Mouse (Mus musculus) mouse trophoblast stem cell (cell line): Measurements from ENCODE around the gene Rwdd2a.

Experiments
- in situ Hi-C, 2 experiments: fragments of 300-500 bp; cut with MseI, MboI; formaldehyde crosslinking; loops; 2 replicates in 1 of 2; 3 replicates in 1 of 2; pipeline ENCODE4 v1.15.1; 2025

The Rwdd2a gene

GRCm38 (mm10) chr9:86571540-86572135, at the start of gene Rwdd2a, which contains the start of gene Pgm3:
TSS of gene Rwdd2a (plus strand) at chr9:86571991.
TSS of gene Pgm3 (minus strand) at chr9:86571842.
- in situ Hi-C loops = loop anchor here (5.0 to 10.0 kb wide), 2 partner anchors 104 to 107 kb away; partner anchors contain the start of genes Dop1a (in 2 of the 2) and Ube2cbp (in 1 of the 2)

DNA sequence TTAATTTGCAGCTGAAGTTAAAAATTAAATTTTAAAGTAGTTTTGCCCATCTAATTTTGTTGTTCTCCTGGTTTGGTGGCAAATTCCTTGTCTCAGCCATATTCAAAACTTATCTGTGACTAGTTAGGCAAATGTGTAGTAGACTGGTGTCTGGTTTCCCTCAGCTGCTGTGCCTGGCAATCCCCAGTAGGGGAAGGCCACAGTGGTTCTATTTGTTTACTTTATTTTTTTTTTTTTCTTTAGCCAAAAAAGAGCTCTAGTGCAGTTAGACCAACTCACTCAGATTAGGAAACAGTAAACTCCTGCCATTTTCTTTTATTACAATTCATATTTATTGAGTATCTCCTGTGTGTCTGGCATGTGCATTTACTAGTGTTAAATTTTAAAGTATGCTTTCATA, 49.5 kb upstream of the Rwdd2a start:
- in situ Hi-C loops = no loop called here

DNA sequence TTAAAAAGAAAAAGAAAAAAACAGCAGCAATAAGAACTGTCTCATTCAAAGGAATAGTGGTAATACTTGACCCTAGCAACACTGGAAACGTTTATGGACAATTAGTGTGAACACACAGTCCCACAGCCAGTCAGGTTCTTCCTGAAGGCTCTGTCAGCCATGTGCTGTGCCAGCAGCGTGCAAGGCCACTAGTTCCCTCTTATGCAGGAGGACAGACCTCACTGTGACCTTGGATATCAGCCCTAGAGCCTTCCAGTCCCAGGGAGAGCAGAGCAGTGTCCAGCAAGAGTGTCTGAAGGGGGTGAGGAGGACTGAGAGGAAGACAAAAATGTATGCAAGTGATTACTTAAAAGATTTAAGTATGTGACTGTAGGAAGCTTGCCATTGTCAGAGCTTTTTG, 46.2 kb upstream of the Rwdd2a start:
- in situ Hi-C loops = no loop called here

GRCm38 (mm10) chr9:86534071-86534470, 37.7 kb upstream of the Rwdd2a start:
- in situ Hi-C loops = no loop called here

DNA sequence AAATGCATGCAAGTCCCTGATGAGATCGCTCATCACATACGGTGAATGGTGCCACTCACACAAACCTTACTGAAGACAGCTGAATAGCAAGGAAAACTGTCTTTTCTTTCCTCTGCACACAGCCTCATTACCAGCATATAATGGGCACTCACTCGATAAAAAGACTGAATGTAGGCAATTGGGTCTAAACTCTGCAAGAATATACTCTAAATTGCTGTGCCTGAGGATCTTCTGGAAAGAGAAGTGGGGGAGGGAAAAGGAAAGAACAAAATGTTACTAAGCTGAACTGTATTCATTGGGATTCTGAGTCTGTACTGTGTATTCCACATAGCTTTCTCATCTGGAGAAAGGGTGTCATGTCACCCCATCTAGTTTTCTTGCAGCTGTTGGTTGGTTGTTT, 28.3 kb upstream of the Rwdd2a start:
- in situ Hi-C loops = no loop called here

DNA sequence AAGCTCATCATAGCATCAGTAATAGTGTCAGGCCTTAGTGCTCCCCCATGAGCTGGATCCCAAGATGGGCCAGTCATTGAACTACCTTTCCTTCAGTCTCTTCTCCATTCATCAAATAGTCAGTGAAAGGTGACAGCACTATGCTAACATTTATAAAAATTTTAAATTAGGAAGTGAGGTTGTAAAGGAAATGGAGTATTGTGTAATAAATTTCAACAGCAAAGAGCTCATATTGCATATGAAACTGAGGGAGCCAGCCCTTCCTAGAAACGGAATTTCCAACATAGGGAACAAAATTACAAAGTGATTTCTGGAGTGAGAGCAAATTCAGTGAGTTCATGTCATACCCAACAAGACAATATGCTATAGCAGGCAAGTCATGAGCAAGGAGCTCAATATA, 27.2 kb upstream of the Rwdd2a start:
- in situ Hi-C loops = no loop called here

DNA sequence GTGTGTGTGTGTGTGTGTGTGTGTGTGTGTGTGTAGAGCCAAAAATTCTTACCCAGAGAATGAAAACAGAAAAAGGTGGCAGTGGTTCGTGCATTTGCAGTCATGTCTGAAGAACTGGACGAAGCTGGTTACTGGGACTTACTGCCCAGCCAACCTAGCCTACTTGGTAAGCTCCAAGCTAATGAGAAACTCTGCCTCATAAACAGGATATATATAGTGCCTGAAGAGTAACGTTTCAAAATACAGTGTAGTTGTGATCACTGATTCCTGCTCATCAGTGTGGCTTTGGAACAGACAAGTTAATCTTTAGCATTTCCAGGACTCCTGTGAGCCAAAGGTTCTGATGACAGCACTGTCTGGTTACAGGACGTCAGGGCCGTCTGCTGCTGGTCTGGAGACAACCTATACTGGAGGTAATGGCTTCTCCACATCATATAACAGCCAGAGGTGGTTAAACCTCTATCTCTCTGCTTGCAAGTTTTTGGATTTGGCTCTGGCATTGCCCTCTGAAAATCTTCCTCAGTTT, 22.1 kb upstream of the Rwdd2a start:
- in situ Hi-C loops = no loop called here

DNA sequence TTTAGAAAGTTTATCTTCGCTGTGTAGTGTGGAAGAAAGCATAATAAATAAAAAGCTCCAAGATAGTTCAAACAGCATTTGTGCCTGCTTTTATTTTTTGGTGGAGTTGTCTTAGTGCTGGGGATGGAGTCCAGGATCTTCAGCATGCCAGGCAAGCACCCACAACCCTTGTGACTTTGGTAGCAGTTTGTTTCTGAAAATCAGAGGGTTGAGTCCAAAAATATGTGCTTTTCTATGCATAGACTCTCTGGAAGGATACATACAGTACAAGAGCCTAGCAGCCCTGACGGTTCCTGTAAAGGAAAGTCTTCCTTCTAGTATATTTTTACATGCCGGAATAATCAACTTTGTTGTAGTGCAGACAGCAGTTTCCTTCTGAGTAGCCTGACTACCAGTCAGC, 21.1 kb upstream of the Rwdd2a start:
- in situ Hi-C loops = no loop called here

DNA sequence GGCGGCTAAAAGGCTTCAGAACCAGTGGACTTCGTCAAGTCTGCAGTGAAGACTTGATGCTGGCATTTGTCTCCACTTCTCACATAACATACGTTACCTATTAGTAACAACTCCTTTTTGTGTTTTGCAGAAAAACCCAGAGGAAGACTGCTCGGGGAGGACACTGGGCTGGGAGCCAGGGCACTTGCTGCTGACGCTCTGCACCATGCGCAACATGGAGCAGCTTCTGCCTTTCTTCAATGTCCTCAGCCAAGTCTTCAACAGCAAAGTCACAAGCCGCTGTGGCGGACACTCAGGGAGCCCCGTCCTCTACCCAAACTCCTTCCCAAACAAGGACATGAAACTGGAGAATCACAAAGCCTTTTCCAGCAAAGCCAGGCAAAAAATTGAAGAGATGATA, 17.9 kb upstream of the Rwdd2a start:
- in situ Hi-C loops = no loop called here

DNA sequence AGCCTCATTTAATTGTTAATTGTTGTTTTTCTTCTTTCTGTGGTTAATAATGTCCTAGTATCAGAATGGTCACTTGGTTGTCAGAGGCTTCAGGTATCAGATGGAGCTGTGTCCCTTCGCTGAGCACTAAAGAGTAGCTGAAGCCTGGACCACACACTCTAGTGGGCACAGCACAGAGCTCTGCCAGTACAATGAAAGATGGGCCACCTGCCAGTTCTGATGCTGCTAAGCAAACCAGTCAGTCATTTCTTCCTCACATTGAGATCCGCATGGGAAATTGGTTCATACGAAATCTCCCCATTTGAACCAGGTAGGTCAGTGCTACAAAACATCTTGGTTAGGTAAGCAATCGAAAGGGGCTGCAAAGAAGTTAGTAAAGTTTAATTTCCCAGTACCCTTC, 17.1 kb upstream of the Rwdd2a start:
- in situ Hi-C loops = no loop called here

- in situ Hi-C loops = no loop called here
Observed at GRCm38 (mm10) chr9:86560543-86560942, 11.2 kb upstream of the Rwdd2a start.

- in situ Hi-C loops = no loop called here
Observed at GRCm38 (mm10) chr9:86569314-86569910, 2.4 kb upstream of the Rwdd2a start.

DNA sequence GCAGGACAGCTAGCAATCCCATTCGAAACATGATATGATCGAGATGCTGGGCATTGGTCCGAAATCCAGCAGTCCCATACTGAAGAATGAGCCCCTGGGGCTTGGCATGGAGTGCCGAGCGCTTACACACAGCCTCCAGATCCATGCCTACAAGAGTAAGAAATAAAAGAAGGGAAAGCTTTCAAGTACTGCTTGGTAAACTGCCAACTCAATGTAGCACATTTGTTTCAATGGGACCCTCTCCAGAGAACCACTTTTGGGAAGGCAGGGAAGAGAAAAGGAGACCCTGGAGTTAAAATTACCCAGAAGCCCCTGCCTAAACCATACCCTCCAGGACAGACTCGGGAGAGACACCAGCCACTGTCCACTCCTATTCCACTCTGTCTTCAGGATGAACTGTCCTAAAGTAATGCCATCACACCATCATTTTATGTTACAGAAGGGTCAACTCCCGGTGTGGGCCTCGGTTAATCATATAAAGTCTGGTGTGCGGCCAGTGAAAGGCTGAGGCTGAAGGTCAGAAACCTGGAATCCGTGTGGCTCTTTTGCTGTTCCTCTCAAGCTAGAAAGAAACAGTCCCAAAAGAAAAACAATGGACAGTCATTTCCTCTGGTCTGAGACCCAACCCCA, 1.4 kb upstream of the Rwdd2a start:
- in situ Hi-C loops = loop anchor here (5.0 to 10.0 kb wide), 2 partner anchors 103 to 106 kb away; partner anchors contain the start of genes Dop1a (in 2 of the 2) and Ube2cbp (in 1 of the 2)

GRCm38 (mm10) chr9:86570946-86571345, 845 bp upstream of the Rwdd2a start:
- in situ Hi-C loops = loop anchor here (5.0 to 10.0 kb wide), 2 partner anchors 104 to 106 kb away; partner anchors contain the start of genes Dop1a (in 2 of the 2) and Ube2cbp (in 1 of the 2)

DNA sequence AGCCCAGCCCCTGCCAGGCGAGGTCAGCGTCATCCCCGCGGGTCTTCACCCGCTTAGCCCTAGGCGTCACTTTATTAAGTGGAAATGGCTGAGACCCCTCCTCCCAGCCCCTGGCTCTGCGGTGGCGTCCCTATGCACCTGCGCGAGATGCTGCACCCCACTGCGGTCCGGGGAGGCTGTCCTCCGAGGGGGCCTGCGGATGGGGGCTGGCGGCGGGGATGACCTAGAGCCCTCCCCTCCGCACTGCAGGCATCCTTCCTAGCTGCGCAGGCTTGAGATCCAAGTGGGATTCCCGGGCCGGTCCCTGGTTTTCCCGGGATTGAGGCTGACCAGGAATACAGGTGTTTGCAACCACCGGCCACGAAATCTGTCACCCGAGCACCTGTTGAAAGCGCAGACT, 405 bp downstream of the Rwdd2a start:
- in situ Hi-C loops = loop anchor here (5.0 to 10.0 kb wide), 2 partner anchors 105 to 107 kb away; partner anchors contain the start of genes Dop1a (in 2 of the 2) and Ube2cbp (in 1 of the 2)

DNA sequence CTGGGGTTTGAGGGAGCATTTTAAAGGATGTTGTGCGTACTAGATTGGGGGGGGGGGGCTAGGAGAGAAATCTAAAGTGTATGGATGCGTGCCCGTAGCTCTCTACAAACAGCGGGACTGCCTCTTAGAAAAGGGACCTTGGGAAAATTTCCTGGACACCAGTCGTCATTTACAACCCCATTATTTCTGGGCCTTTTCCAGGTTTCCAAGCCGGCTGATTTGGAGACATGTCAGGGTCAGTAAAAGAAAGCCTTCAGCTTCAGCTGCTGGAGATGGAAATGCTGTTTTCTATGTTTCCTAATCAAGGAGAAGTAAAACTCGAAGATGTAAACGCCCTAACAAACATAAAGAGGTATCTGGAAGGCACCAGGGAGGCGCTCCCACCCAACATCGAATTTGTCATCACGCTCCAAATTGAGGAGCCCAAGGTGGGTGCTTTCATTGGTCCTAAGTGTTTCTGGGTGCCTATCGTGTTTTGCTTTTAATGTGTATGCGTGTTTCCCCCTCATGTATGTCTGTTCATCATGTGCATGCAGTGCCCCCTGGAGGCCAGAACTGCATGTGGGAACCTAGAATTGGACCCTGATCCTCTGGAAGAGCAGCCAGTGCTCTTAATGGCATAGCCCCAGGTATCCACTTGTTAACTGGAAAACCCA, 973 bp downstream of the Rwdd2a start:
- in situ Hi-C loops = loop anchor here (5.0 to 10.0 kb wide), 2 partner anchors 105 to 108 kb away; partner anchors contain the start of genes Dop1a (in 2 of the 2) and Ube2cbp (in 1 of the 2)

GRCm38 (mm10) chr9:86573616-86574303, 2.0 kb downstream of the Rwdd2a start:
- in situ Hi-C loops = loop anchor here (5.0 to 10.0 kb wide), 2 partner anchors 106 to 109 kb away; partner anchors contain the start of genes Dop1a (in 2 of the 2) and Ube2cbp (in 1 of the 2)

- in situ Hi-C loops = loop anchor here in 1 of 2 experiments (10.0 kb wide), 1 partner anchor 110 kb away; the partner anchor contains the start of genes Dop1a and Ube2cbp
Observed at GRCm38 (mm10) chr9:86575178-86575577, 3.4 kb downstream of the Rwdd2a start.

- in situ Hi-C loops = loop anchor here in 1 of 2 experiments (10.0 kb wide), 1 partner anchor 115 kb away; the partner anchor contains the start of genes Dop1a and Ube2cbp
Observed at GRCm38 (mm10) chr9:86579657-86580056, 7.9 kb downstream of the Rwdd2a start.

DNA sequence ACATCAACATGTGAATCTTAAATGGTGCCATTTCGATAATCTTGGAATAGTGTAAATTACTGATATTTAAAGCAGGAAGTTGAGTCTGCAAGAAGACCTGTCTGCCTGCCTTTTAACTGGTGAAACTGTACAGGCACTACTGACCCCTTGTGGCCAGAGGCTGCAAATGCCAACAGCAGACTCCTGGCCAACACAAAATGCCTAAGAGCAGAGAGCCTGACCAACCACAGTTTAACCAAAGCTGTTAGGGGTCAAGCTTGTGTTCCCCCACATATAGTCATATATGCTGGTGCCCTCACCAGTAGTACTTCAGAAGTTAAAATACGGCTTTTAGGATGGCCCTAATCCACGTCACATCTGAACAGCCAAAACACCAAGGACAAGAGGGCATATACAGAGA, 11.9 kb downstream of the Rwdd2a start:
- in situ Hi-C loops = no loop called here
